Mouse (Mus musculus) hindbrain, embryonic 11.5 days (tissue): ENCODE data around the gene Zfp961. TPM values are rescaled to one million over a fixed set of nuclear protein-coding genes. Genes with fewer than 3 reads are reported as not detected.
"Not testable (repeated sequence)": the region's sequence is repeated elsewhere in the genome, so short reads cannot be mapped to it uniquely, and the experiment has no call there.

ENCODE experiments used
- ATAC-seq: fragments of 200-750 bp; cut with Nextera tagmentation; 2 replicates; pipeline ENCODE4 v1.8.0; 2017; ENCODE audit warnings: mild to moderate bottlenecking, moderate TSS enrichment, moderate library complexity; ENCODE audit not compliant: low FRiP score
- DNase-seq: peaks from one replicate; pipeline ENCODE4 v3.0.0-alpha.2; 2015; ENCODE audit warnings: low spot score
- H3K27ac ChIP-seq: fragments of 300-500 bp; sonication (generic); 2 replicates; pipeline ENCODE4 v1.5.1; 2014; ENCODE audit warnings: mild to moderate bottlenecking, low read depth, low read length
- H3K27me3 ChIP-seq: fragments of 300-500 bp; sonication (generic); 2 replicates; pipeline ENCODE4 v1.6.1; 2014; ENCODE audit warnings: mild to moderate bottlenecking, low read length, moderate library complexity, mixed read lengths; ENCODE audit not compliant: control insufficient read depth, insufficient read depth
- H3K36me3 ChIP-seq: fragments of 300-500 bp; sonication (generic); 2 replicates; pipeline ENCODE4 v1.6.1; 2014; ENCODE audit warnings: mild to moderate bottlenecking, low read length, moderate library complexity, mixed read lengths; ENCODE audit not compliant: control insufficient read depth, insufficient read depth
- H3K4me1 ChIP-seq: fragments of 300-500 bp; sonication (generic); replicated peaks from 2 replicates; pipeline ENCODE4 v1.6.1; 2014; ENCODE audit warnings: low read length, mixed read lengths; ENCODE audit not compliant: control insufficient read depth, insufficient read depth
- H3K4me2 ChIP-seq: fragments of 300-500 bp; sonication (generic); replicated peaks from 2 replicates; pipeline ENCODE4 v1.6.1; 2014; ENCODE audit warnings: mild to moderate bottlenecking, low read depth, low read length
- H3K4me3 ChIP-seq: fragments of 300-500 bp; sonication (generic); 2 replicates; pipeline ENCODE4 v1.5.1; 2014; ENCODE audit warnings: low read depth, low read length
- H3K9ac ChIP-seq: fragments of 300-500 bp; sonication (generic); 2 replicates; pipeline ENCODE4 v1.6.1; 2014; ENCODE audit warnings: low read depth, low read length
- H3K9me3 ChIP-seq: fragments of 300-500 bp; sonication (generic); 2 replicates; pipeline ENCODE4 v1.6.1; 2016; ENCODE audit warnings: low read length; ENCODE audit not compliant: control insufficient read depth
- WGBS: fragments of 180-500 bp; shearing (Covaris S2); extraction: QIAGEN DNeasy Blood & Tissue Kit; methylation state at CpG from one replicate; pipeline ENCODE4 v1.1.7; 2014; 5-methylcytosine and 5-hydroxymethylcytosine counted together
- polyA plus RNA-seq: library from polyadenylated mRNA; unstranded; fragments of >200 nt; fragmentation: Nextera tagmentation; extraction: Ambion mirVana; gene quantifications from 2 replicates; pipeline ENCODE4 v1.2.1, GENCODE M21; 2014

Zfp961 gene
- polyA plus RNA-seq, 1 experiment from 2014 or later = 21.4 TPM

GRCm38 (mm10) chr8:72018141-72018540 is 67.3 kb downstream of the Zfp961 start:
- ATAC-seq (no peak), DNase-seq (no peak)
- H3K9me3 ChIP-seq = no peaks in the 10 kb centered on the region
- H3K4me1 ChIP-seq = no peaks in the 10 kb centered on the region
- H3K27ac ChIP-seq = no peak overlapping the region
- H3K9ac ChIP-seq = no peak overlapping the region
- 88% methylated on average over 2 of the region's 2 CpGs for WGBS
- H3K4me2 ChIP-seq = no peak overlapping the region
- H3K36me3 ChIP-seq = no peaks in the 10 kb centered on the region
- no peak overlapping the region for H3K4me3 ChIP-seq
- H3K27me3 ChIP-seq = no peaks in the 10 kb centered on the region

GRCm38 (mm10) chr8:72019022-72019421 is 68.2 kb downstream of the Zfp961 start:
- H3K4me3 ChIP-seq, H3K4me2 ChIP-seq, H3K27ac ChIP-seq, H3K27me3 ChIP-seq, H3K9me3 ChIP-seq, ATAC-seq, H3K4me1 ChIP-seq, H3K36me3 ChIP-seq, DNase-seq, H3K9ac ChIP-seq: not testable (repeated sequence)
- WGBS = 86% methylated on average over 1 of the region's 1 CpGs

GRCm38 (mm10) chr8:72019816-72020215 is 69.0 kb downstream of the Zfp961 start:
- no peak overlapping the region for H3K9ac ChIP-seq
- H3K9me3 ChIP-seq = no peaks in the 10 kb centered on the region
- H3K4me3 ChIP-seq = no peak overlapping the region
- H3K27me3 ChIP-seq = no peaks in the 10 kb centered on the region
- no peak overlapping the region for H3K4me2 ChIP-seq
- no peaks in the 10 kb centered on the region for H3K36me3 ChIP-seq
- no peaks in the 10 kb centered on the region for H3K4me1 ChIP-seq
- no peak overlapping the region for H3K27ac ChIP-seq
- WGBS = 62% methylated on average over 2 of the region's 2 CpGs
- DNase-seq = no peak
- no peak for ATAC-seq

DNA sequence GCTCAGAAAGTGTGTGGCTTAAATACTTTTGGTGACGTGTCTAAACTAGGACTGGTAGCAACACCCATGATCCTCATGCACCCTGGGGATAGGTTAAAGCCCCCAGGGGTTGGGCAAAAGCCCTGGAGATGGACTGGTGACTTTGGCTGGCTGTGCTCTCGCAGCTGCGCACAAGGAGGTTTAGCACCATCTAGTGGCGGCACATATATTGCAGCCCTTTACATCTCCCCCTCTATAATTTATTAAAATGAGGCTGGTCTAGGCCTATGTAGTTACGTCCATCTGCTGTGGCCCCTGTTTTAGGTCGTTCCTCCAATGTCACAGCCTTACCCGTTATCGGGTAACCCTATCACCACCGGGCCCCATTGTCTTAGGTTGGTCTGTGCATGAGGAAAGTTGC is 74.0 kb downstream of the Zfp961 start:
- not testable (repeated sequence) for H3K27ac ChIP-seq, H3K9me3 ChIP-seq, ATAC-seq, DNase-seq, H3K27me3 ChIP-seq, H3K9ac ChIP-seq, H3K4me1 ChIP-seq, H3K4me3 ChIP-seq, H3K4me2 ChIP-seq, H3K36me3 ChIP-seq
- WGBS = 8% methylated on average over 3 of the region's 9 CpGs

DNA sequence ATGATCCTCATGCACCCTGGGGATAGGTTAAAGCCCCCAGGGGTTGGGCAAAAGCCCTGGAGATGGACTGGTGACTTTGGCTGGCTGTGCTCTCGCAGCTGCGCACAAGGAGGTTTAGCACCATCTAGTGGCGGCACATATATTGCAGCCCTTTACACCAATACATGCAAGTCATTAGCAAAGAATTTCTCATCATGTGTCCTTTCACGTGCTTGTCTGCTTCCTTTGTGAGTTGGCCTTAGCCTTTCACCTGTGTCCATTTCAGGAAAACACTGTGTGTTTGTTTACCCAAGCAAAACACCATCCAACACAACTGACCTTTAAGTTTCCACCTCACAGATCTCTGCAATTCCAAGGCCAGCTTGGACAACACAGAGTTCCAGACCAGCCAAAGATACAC is 82.1 kb downstream of the Zfp961 start:
- not testable (repeated sequence) for H3K27me3 ChIP-seq, H3K4me1 ChIP-seq, H3K9ac ChIP-seq, H3K9me3 ChIP-seq, ATAC-seq, DNase-seq, H3K4me2 ChIP-seq, H3K4me3 ChIP-seq, H3K27ac ChIP-seq, H3K36me3 ChIP-seq
- 35% methylated on average over 4 of the region's 4 CpGs for WGBS

- not testable (repeated sequence) for H3K4me3 ChIP-seq, ATAC-seq, H3K9ac ChIP-seq, H3K27ac ChIP-seq, H3K4me1 ChIP-seq, H3K36me3 ChIP-seq, H3K4me2 ChIP-seq, DNase-seq, H3K9me3 ChIP-seq, H3K27me3 ChIP-seq
- WGBS = 84% methylated on average over 4 of the region's 4 CpGs
These were observed 90.1 kb downstream of the Zfp961 start, which contains the start of gene Olfr372 for GRCm38 (mm10) chr8:72040918-72041317. TSS of gene Olfr372 (plus strand) at chr8:72041218.

DNA sequence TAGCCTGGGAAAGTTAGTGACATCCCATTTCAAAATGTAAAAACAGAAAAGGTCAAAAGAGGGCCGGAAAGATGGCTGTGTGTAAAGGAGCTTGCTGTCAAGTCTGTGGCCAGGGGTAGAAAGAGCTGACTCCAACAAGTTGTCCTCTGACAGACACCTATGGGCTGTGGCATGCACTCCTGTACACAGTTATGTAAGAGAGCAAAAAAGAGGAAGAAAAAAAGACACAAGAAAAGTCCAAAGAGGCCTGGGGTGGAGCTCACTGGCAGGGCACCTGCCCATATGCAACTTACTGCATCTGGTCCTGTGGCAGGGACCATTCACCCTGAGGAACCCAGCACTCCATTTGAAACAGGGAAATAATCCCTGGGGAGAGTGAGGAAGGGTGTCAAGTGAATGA is 91.7 kb downstream of the Zfp961 start:
- no peak overlapping the region for H3K4me3 ChIP-seq
- 92% methylated on average over 1 of the region's 1 CpGs for WGBS
- no peak for ATAC-seq

More for the DNA sequence above, 91.7 kb downstream of the Zfp961 start:
- DNase-seq = no peak
- Histone ChIP-seq H3K27me3 (no peaks in the 10 kb centered on the region), H3K9ac (no peak overlapping the region), H3K36me3 (no peaks in the 10 kb centered on the region), H3K4me2 (no peak overlapping the region), H3K4me1 (no peaks in the 10 kb centered on the region), H3K27ac (no peak overlapping the region), H3K9me3 (no peaks in the 10 kb centered on the region)

Other genes starting within 250 kb of the Zfp961 start
- 0.36 and 0.45 TPM in 2 replicates for gene B3gnt3, start 249.2 kb upstream of the Zfp961 start, polyA plus RNA-seq
- 13.6 and 15.0 TPM in 2 replicates for gene Fcho1, start 225.3 kb upstream of the Zfp961 start, polyA plus RNA-seq
- gene Zfp709, start 69.0 kb upstream of the Zfp961 start, polyA plus RNA-seq = 6.6 and 8.2 TPM in 2 replicates
- 9.1 and 12.4 TPM in 2 replicates for gene Zfp882, start 42.4 kb upstream of the Zfp961 start, polyA plus RNA-seq
- gene Zfp617, start 42.4 kb upstream of the Zfp961 start, polyA plus RNA-seq = 40.2 and 43.5 TPM in 2 replicates
- gene Cyp4f18, start 58.6 kb downstream of the Zfp961 start, polyA plus RNA-seq = 0.56 and 0.94 TPM in 2 replicates
- gene Olfr372, start 90.2 kb downstream of the Zfp961 start, polyA plus RNA-seq = not detected in 2 replicates
- not detected in 2 replicates for gene Olfr373, start 132.1 kb downstream of the Zfp961 start, polyA plus RNA-seq
- gene Olfr374, start 156.0 kb downstream of the Zfp961 start, polyA plus RNA-seq = not detected in 2 replicates
- 567 and 576 TPM in 2 replicates for gene Tpm4, start 183.9 kb downstream of the Zfp961 start, polyA plus RNA-seq
- gene Rab8a, start 210.2 kb downstream of the Zfp961 start, polyA plus RNA-seq = 94.2 and 101 TPM in 2 replicates
- gene Hsh2d, start 238.6 kb downstream of the Zfp961 start, polyA plus RNA-seq = not detected in 2 replicates